Mouse (Mus musculus): ENCODE data around the gene Spock2. TPM values are rescaled to one million over a fixed set of nuclear protein-coding genes. Genes with fewer than 3 reads are reported as not detected.

Spock2 gene
- total and polyA plus RNA-seq, 3 experiments, result 0.10 to 0.13 TPM; not detected in 1

DNA sequence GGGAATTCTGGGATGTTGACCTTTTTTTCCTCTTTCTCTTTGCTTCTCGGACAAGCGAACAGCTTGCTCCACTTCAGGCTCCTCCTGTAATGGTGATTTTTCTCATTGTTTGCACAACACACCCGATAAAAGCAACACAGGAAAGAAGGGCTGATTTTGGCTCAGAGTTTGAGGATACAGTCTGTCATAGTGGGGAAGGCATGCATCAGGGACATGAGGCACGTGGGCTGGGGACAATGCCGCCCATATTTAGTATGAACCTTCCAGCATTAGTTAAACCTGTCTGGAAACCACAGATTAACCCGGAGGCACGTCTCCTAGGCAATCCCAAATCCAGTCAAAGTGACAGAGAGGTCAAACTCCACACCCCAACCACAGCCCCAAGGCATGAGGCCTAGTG is 30.9 kb downstream of the Spock2 start:
- Histone ChIP-seq H3K79me2 (replicated peaks; ENCODE audit: control insufficient read depth, extremely low read depth, insufficient read depth, poor library complexity, severe bottlenecking) (no peaks in the 10 kb centered on the region), H3K4me3 (replicated peaks in 1 of 3; ENCODE audit: low read depth in 2 of 3, low read length in 2 of 3, poor library complexity in 1 of 3) (no peak overlapping the region), H3K4me2 (ENCODE audit: insufficient read depth, low read depth, poor library complexity, severe bottlenecking) (no peak overlapping the region), H3K27me3 (replicated peaks) (no peaks in the 10 kb centered on the region), H3K9ac (ENCODE audit: insufficient read depth, low read depth) (no peak overlapping the region), H3K27ac (ENCODE audit: insufficient read depth, low read depth) (no peak overlapping the region), H3K9me3 (replicated peaks; ENCODE audit: low read length) (peaks cover 7% of the 10 kb centered on the region), H3K4me1 (ENCODE audit: control insufficient read depth in 1 of 2, insufficient read depth in 2 of 2) (peaks cover 3 to 12% of the 10 kb centered on the region in 2 experiments; a peak in 1 of 4 replicates), H3K36me3 (replicated peaks in 1 of 2; ENCODE audit: control insufficient read depth in 1 of 2, insufficient read depth in 1 of 2, low read length in 1 of 2) (no peaks in the 10 kb centered on the region)
- no peak for DNase-seq (ENCODE audit: extremely low read depth)
- dilution Hi-C loops (cut with MboI; ENCODE audit: extremely low pct_ligation_motif_present, extremely low pct_unique_long_range_greater_than_20kb, low sequenced_read_pairs), result no loop called here
- TF ChIP-seq JUND (conservative IDR thresholded peaks at IDR 0.05; ENCODE audit: low read depth, low read length) (no peak), CHD2 (IDR thresholded peaks at IDR 0.05; ENCODE audit: low read length) (no peak), TBP (conservative IDR thresholded peaks at IDR 0.05; ENCODE audit: low read depth, low read length) (no peak), MYC (IDR thresholded peaks at IDR 0.05; ENCODE audit: low read depth, low read length) (no peak), RCOR1 (conservative IDR thresholded peaks at IDR 0.05; ENCODE audit: low read depth, low read length) (no peak), ZKSCAN1 (IDR thresholded peaks at IDR 0.05; ENCODE audit: borderline replicate concordance, low read depth, low read length) (no peak), ZC3H11A (IDR thresholded peaks at IDR 0.05; ENCODE audit: low read depth, low read length) (no peak), USF2 (conservative IDR thresholded peaks at IDR 0.05; ENCODE audit: low read depth, low read length) (no peak), NELFE (IDR thresholded peaks at IDR 0.05; ENCODE audit: low read depth, low read length) (no peak), SMC3 (IDR thresholded peaks at IDR 0.05; ENCODE audit: low read depth, low read length) (no peak), CTCF (conservative IDR thresholded peaks at IDR 0.05 in 1 of 2, IDR thresholded peaks at IDR 0.05 in 1 of 2; ENCODE audit: low read depth in 2 of 2, low read length in 2 of 2) (no peak), BHLHE40 (IDR thresholded peaks at IDR 0.05; ENCODE audit: low read depth, low read length) (no peak), ZNF384 (IDR thresholded peaks at IDR 0.05; ENCODE audit: low read depth, low read length) (no peak), NRF1 (IDR thresholded peaks at IDR 0.05; ENCODE audit: low read depth, low read length) (no peak), MAX (IDR thresholded peaks at IDR 0.05; ENCODE audit: low read length) (no peak), ZMIZ1 (IDR thresholded peaks at IDR 0.05; ENCODE audit: low read depth, low read length) (no peak), CHD1 (IDR thresholded peaks at IDR 0.05; ENCODE audit: low read depth, low read length) (no peak), POLR2AphosphoS2 (IDR thresholded peaks at IDR 0.05; ENCODE audit: low read depth, low read length) (no peak)
- in situ Hi-C loops (cut with MboI; ENCODE audit: low pct_ligation_motif_present, low pct_unique_long_range_greater_than_20kb, low sequenced_read_pairs), result no loop called here

DNA sequence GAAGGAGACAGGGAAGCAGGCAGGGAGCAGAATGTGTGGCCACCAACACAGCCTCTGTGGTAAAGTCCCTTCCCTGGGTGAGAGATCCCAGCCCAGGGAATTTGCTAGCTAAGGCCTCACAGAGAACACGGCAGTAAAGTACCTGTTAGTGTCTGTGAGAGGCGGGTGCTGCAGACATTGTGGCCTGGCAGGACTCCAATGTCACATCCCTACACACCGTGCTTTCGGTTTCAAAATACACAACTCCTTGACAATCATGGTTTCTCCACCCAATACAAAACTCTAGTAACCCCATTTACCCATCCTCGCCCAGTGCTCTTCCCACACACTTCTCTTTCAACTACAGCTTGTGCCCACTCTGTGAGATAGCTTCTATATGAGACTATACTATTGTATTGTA is 32.7 kb downstream of the Spock2 start:
- Histone ChIP-seq H3K36me3 (replicated peaks in 1 of 2; ENCODE audit: control insufficient read depth in 1 of 2, insufficient read depth in 1 of 2, low read length in 1 of 2) (no peaks in the 10 kb centered on the region), H3K9me3 (replicated peaks; ENCODE audit: low read length) (peaks cover 7% of the 10 kb centered on the region), H3K4me2 (ENCODE audit: insufficient read depth, low read depth, poor library complexity, severe bottlenecking) (no peak overlapping the region), H3K27ac (ENCODE audit: insufficient read depth, low read depth) (no peak overlapping the region), H3K79me2 (replicated peaks; ENCODE audit: control insufficient read depth, extremely low read depth, insufficient read depth, poor library complexity, severe bottlenecking) (no peaks in the 10 kb centered on the region), H3K4me3 (replicated peaks in 1 of 3; ENCODE audit: low read depth in 2 of 3, low read length in 2 of 3, poor library complexity in 1 of 3) (no peak overlapping the region), H3K9ac (ENCODE audit: insufficient read depth, low read depth) (no peak overlapping the region), H3K27me3 (replicated peaks) (no peaks in the 10 kb centered on the region), H3K4me1 (ENCODE audit: control insufficient read depth in 1 of 2, insufficient read depth in 2 of 2) (peaks cover 3 to 7% of the 10 kb centered on the region in 2 experiments; a peak in 1 of 4 replicates)
- dilution Hi-C loops (cut with MboI; ENCODE audit: extremely low pct_ligation_motif_present, extremely low pct_unique_long_range_greater_than_20kb, low sequenced_read_pairs) (no loop called here), in situ Hi-C loops (cut with MboI; ENCODE audit: low pct_ligation_motif_present, low pct_unique_long_range_greater_than_20kb, low sequenced_read_pairs) (no loop called here)
- TF ChIP-seq MXI1 (IDR thresholded peaks at IDR 0.05; ENCODE audit: low read depth, low read length) (no peak), POLR2A (IDR thresholded peaks at IDR 0.05; ENCODE audit: low read depth, low read length) (no peak), UBTF (IDR thresholded peaks at IDR 0.05; ENCODE audit: low read depth, low read length) (no peak), MAFK (IDR thresholded peaks at IDR 0.05; ENCODE audit: insufficient replicate concordance, low read length) (no peak), ZKSCAN1 (IDR thresholded peaks at IDR 0.05; ENCODE audit: borderline replicate concordance, low read depth, low read length) (no peak), ZNF384 (IDR thresholded peaks at IDR 0.05; ENCODE audit: low read depth, low read length) (no peak), PAX5 (IDR thresholded peaks at IDR 0.05; ENCODE audit: low read length) (no peak), ZMIZ1 (IDR thresholded peaks at IDR 0.05; ENCODE audit: low read depth, low read length) (no peak), MAX (IDR thresholded peaks at IDR 0.05; ENCODE audit: low read length) (no peak), MAZ (IDR thresholded peaks at IDR 0.05; ENCODE audit: low read depth, low read length) (no peak), SIN3A (IDR thresholded peaks at IDR 0.05; ENCODE audit: low read length) (no peak), BHLHE40 (IDR thresholded peaks at IDR 0.05; ENCODE audit: low read depth, low read length) (no peak), ETS1 (conservative IDR thresholded peaks at IDR 0.05; ENCODE audit: low read depth, low read length) (no peak), IRF4 (IDR thresholded peaks at IDR 0.05; ENCODE audit: low read depth, low read length) (no peak), USF2 (conservative IDR thresholded peaks at IDR 0.05; ENCODE audit: low read depth, low read length) (no peak), MEF2A (IDR thresholded peaks at IDR 0.05; ENCODE audit: borderline replicate concordance, low read depth, low read length) (no peak)
- no peak for DNase-seq (ENCODE audit: extremely low read depth)

Measured in CH12.LX (cell line).